Mouse (Mus musculus) G1E (cell line): ENCODE data around the gene Ttll8.

Experiments used
- CTCF ChIP-seq: IDR thresholded peaks from 2 replicates; pipeline ENCODE4 v1.5.1; 2012; ENCODE audit warnings: low read depth, low read length, inconsistent platforms, mixed read lengths
- GATA1 ChIP-seq: IDR thresholded peaks from 2 replicates; pipeline ENCODE4 v1.6.1; 2012; ENCODE audit warnings: borderline replicate concordance, low read length, inconsistent platforms, mixed read lengths
- GATA2 ChIP-seq: IDR thresholded peaks from 2 replicates; pipeline ENCODE4 v1.6.1; 2012; ENCODE audit warnings: low read depth, low read length, inconsistent platforms, borderline replicate concordance
- POLR2AphosphoS5 ChIP-seq: IDR thresholded peaks from 2 replicates; pipeline ENCODE4 v1.6.1; 2012; ENCODE audit warnings: low read depth, low read length, inconsistent platforms; ENCODE audit not compliant: insufficient replicate concordance
- TAL1 ChIP-seq: conservative IDR thresholded peaks from 2 replicates; pipeline ENCODE4 v1.6.1; 2012; ENCODE audit warnings: low read depth, low read length, inconsistent platforms, mixed read lengths

GRCm38 (mm10) chr15:88883342-88883741 is 70.9 kb downstream of the Ttll8 start:
- no peak for TF ChIP-seq CTCF
- no peak for TF ChIP-seq TAL1
- TF ChIP-seq GATA2, result no peak
- no peak for TF ChIP-seq GATA1
- no peak for TF ChIP-seq POLR2AphosphoS5
